27 mouse cellular contexts compared by ENCODE assay signal in the genomic region with DNA sequence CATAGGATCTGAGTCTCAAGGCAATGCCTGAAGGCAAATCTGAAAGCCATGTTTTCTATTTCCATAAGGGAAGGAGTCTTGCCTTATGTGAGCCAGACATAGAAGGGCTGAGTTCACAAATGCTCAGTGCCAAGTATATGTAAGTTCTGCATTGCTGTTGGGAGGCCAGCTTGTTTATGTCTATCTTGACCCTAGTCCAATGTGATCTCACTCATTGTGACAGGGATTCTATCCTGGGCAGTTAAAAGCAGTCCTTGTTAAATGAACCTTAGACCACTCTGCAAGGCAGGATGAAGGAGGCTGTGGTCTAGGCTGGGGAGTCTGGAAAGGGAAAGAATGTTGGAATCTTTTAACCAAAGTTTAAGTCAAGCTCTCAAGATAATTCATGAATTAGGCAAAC. TPM values are rescaled to one million over a fixed set of nuclear protein-coding genes. Genes with fewer than 3 reads are reported as not detected.
DNase-seq lines count a peak whose midpoint lies in the region; ATAC-seq and TF ChIP-seq lines count a peak whose summit lies in the region.
"Had no signal": no experiment of that assay in that cellular context is flagged by ENCODE, and none has a peak within 500 bp of the region (broad histone marks: within the 10 kb centered on the region; RNA-seq: fewer than 3 reads in every experiment).

No protein-coding gene starts in this region.

- no peak overlapping the region for H3K9ac ChIP-seq in embryonic facial prominence, embryonic 13.5 days
- no peak overlapping the region for H3K9ac ChIP-seq in kidney, embryonic 15.5 days
- H3K9ac ChIP-seq in lung, embryonic 14.5 days = no peak overlapping the region
- H3K9ac ChIP-seq in stomach, embryonic 16.5 days (ENCODE audit: low read length) = no peak overlapping the region
- H3K9ac ChIP-seq in stomach, postnatal 0 days (ENCODE audit: low read length) = no peak overlapping the region
- H3K9ac ChIP-seq: forebrain, embryonic 12.5 days; forebrain, embryonic 15.5 days; heart, embryonic 12.5 days; heart, embryonic 15.5 days; hindbrain, embryonic 13.5 days had no signal

- no peak overlapping the region for H3K4me2 ChIP-seq in embryonic facial prominence, embryonic 13.5 days
- H3K4me2 ChIP-seq in kidney, embryonic 15.5 days = no peak overlapping the region
- no peak overlapping the region for H3K4me2 ChIP-seq in lung, embryonic 14.5 days
- H3K4me2 ChIP-seq in stomach, embryonic 16.5 days (ENCODE audit: low read depth, low read length) = no peak overlapping the region
- no peak overlapping the region for H3K4me2 ChIP-seq in stomach, postnatal 0 days (replicated peaks; ENCODE audit: low read depth)
- H3K4me2 ChIP-seq: forebrain, embryonic 12.5 days; forebrain, embryonic 15.5 days; heart, embryonic 12.5 days; heart, embryonic 15.5 days; hindbrain, embryonic 13.5 days had no signal

- no peaks in the 10 kb centered on the region for H3K4me1 ChIP-seq in embryonic facial prominence, embryonic 13.5 days
- H3K4me1 ChIP-seq in embryonic facial prominence, embryonic 10.5 days = no peaks in the 10 kb centered on the region
- H3K4me1 ChIP-seq in kidney, embryonic 15.5 days = no peaks in the 10 kb centered on the region
- no peaks in the 10 kb centered on the region for H3K4me1 ChIP-seq in lung, embryonic 14.5 days (ENCODE audit: insufficient read depth)
- H3K4me1 ChIP-seq in stomach, embryonic 16.5 days (ENCODE audit: control insufficient read depth, insufficient read depth, low read length) = no peaks in the 10 kb centered on the region
- no peaks in the 10 kb centered on the region for H3K4me1 ChIP-seq in stomach, postnatal 0 days (replicated peaks; ENCODE audit: control insufficient read depth, insufficient read depth)
- H3K4me1 ChIP-seq: forebrain, embryonic 12.5 days; forebrain, embryonic 15.5 days; heart, embryonic 12.5 days; heart, embryonic 15.5 days; hindbrain, embryonic 10.5 days; hindbrain, embryonic 13.5 days had no signal

- H3K9me3 ChIP-seq in embryonic facial prominence, embryonic 13.5 days = no peaks in the 10 kb centered on the region
- no peaks in the 10 kb centered on the region for H3K9me3 ChIP-seq in embryonic facial prominence, embryonic 10.5 days
- no peaks in the 10 kb centered on the region for H3K9me3 ChIP-seq in kidney, embryonic 15.5 days (replicated peaks)
- no peaks in the 10 kb centered on the region for H3K9me3 ChIP-seq in lung, embryonic 14.5 days (ENCODE audit: low read depth, low read length)
- H3K9me3 ChIP-seq in stomach, embryonic 16.5 days (replicated peaks; ENCODE audit: control insufficient read depth, low read length) = no peaks in the 10 kb centered on the region
- H3K9me3 ChIP-seq in stomach, postnatal 0 days (ENCODE audit: control insufficient read depth, low read length) = no peaks in the 10 kb centered on the region
- H3K9me3 ChIP-seq: forebrain, embryonic 12.5 days; forebrain, embryonic 15.5 days; heart, embryonic 12.5 days; heart, embryonic 15.5 days; hindbrain, embryonic 10.5 days; hindbrain, embryonic 13.5 days had no signal

- no peaks in the 10 kb centered on the region for H3K27me3 ChIP-seq in embryonic facial prominence, embryonic 13.5 days
- no peaks in the 10 kb centered on the region for H3K27me3 ChIP-seq in embryonic facial prominence, embryonic 10.5 days (replicated peaks; ENCODE audit: low read depth, poor library complexity, severe bottlenecking)
- H3K27me3 ChIP-seq in kidney, embryonic 15.5 days = no peaks in the 10 kb centered on the region
- no peaks in the 10 kb centered on the region for H3K27me3 ChIP-seq in lung, embryonic 14.5 days (ENCODE audit: insufficient read depth, low read length)
- no peaks in the 10 kb centered on the region for H3K27me3 ChIP-seq in stomach, embryonic 16.5 days (ENCODE audit: control insufficient read depth, insufficient read depth, low read length)
- no peaks in the 10 kb centered on the region for H3K27me3 ChIP-seq in stomach, postnatal 0 days (ENCODE audit: control insufficient read depth, insufficient read depth, low read length)
- H3K27me3 ChIP-seq: forebrain, embryonic 12.5 days; forebrain, embryonic 15.5 days; heart, embryonic 12.5 days; heart, embryonic 15.5 days; hindbrain, embryonic 13.5 days had no signal

- no peak for ATAC-seq in embryonic facial prominence, embryonic 13.5 days (ENCODE audit: insufficient number of reproducible peaks, insufficient read depth, low FRiP score, low TSS enrichment, low read depth)
- ATAC-seq in kidney, embryonic 15.5 days (replicated peaks; ENCODE audit: low FRiP score) = 0 out of 2 replicates have a peak, but pooled peaks have one; percentile 18
- peak; percentile 35; the same call in 1 of the 2 replicates for ATAC-seq in lung, embryonic 14.5 days (ENCODE audit: insufficient read depth)
- ATAC-seq in stomach, embryonic 16.5 days (ENCODE audit: insufficient read depth, low FRiP score) = peak; percentile 71; the same call in 1 of the 2 replicates
- no peak for ATAC-seq in stomach, postnatal 0 days (ENCODE audit: low FRiP score, low TSS enrichment)
- ATAC-seq: activated CD4-positive, CD25-positive, alpha-beta regulatory T cell, adult 4 months; forebrain, embryonic 15.5 days; hindbrain, embryonic 16.5 days had no signal

- no peak for TF ChIP-seq EP300 in stomach, postnatal 0 days (optimal IDR thresholded peaks at IDR 0.05)

- no peak for TF ChIP-seq CTCF in lung, embryonic 14.5 days (IDR thresholded peaks at IDR 0.05; ENCODE audit: low read depth)
- TF ChIP-seq CTCF in stomach, postnatal 0 days (IDR thresholded peaks at IDR 0.05; ENCODE audit: low read depth) = no peak

- DNase-seq in embryonic facial prominence, embryonic 10.5 days (ENCODE audit: low spot score) = no peak
- no peak for DNase-seq in kidney, adult 9 months
- peak; percentile 33 for DNase-seq in lung, embryonic 14.5 days
- DNase-seq in lung, postnatal 14 days = no peak
- no peak for DNase-seq in stomach, postnatal 0 days (ENCODE audit: low spot score)
- DNase-seq: adrenal gland, adult 8-10 months; adrenal gland, postnatal 25 days; cerebellum, adult 11-12 months; cerebellum, adult 8-10 months; cerebellum, postnatal 10 days; cerebellum, postnatal 36 days; embryo, embryonic 11 days; gastrocnemius, postnatal 36 days; heart, postnatal 10 days; heart, postnatal 36 days had no signal

- H3K36me3 ChIP-seq in embryonic facial prominence, embryonic 13.5 days = no peaks in the 10 kb centered on the region
- H3K36me3 ChIP-seq in embryonic facial prominence, embryonic 10.5 days (replicated peaks) = no peaks in the 10 kb centered on the region
- H3K36me3 ChIP-seq in kidney, embryonic 15.5 days = no peaks in the 10 kb centered on the region
- no peaks in the 10 kb centered on the region for H3K36me3 ChIP-seq in lung, embryonic 14.5 days (ENCODE audit: insufficient read depth)
- no peaks in the 10 kb centered on the region for H3K36me3 ChIP-seq in stomach, embryonic 16.5 days (ENCODE audit: control insufficient read depth, insufficient read depth, low read length)
- no peaks in the 10 kb centered on the region for H3K36me3 ChIP-seq in stomach, postnatal 0 days (ENCODE audit: control insufficient read depth, insufficient read depth, low read length)
- H3K36me3 ChIP-seq: forebrain, embryonic 12.5 days; forebrain, embryonic 15.5 days; heart, embryonic 12.5 days; heart, embryonic 15.5 days; hindbrain, embryonic 10.5 days; hindbrain, embryonic 13.5 days had no signal

- H3K27ac ChIP-seq in embryonic facial prominence, embryonic 13.5 days = peak overlapping the region; percentile 39; the same call in 1 of the 2 replicates
- no peak overlapping the region for H3K27ac ChIP-seq in embryonic facial prominence, embryonic 10.5 days (replicated peaks)
- H3K27ac ChIP-seq in kidney, embryonic 15.5 days = no peak overlapping the region
- no peak overlapping the region for H3K27ac ChIP-seq in lung, embryonic 14.5 days (ENCODE audit: low read depth)
- H3K27ac ChIP-seq in stomach, embryonic 16.5 days (ENCODE audit: low read length) = peak overlapping the region; percentile 51; the same call in 1 of the 2 replicates
- H3K27ac ChIP-seq in stomach, postnatal 0 days (replicated peaks) = no peak overlapping the region
- H3K27ac ChIP-seq: forebrain, embryonic 12.5 days; forebrain, embryonic 15.5 days; heart, embryonic 15.5 days; hindbrain, embryonic 10.5 days; hindbrain, embryonic 13.5 days had no signal

- no peak overlapping the region for H3K4me3 ChIP-seq in embryonic facial prominence, embryonic 13.5 days
- no peak overlapping the region for H3K4me3 ChIP-seq in embryonic facial prominence, embryonic 10.5 days
- no peak overlapping the region for H3K4me3 ChIP-seq in kidney, embryonic 15.5 days (replicated peaks)
- H3K4me3 ChIP-seq in lung, embryonic 14.5 days (ENCODE audit: low read depth, low read length) = no peak overlapping the region
- no peak overlapping the region for H3K4me3 ChIP-seq in stomach, embryonic 16.5 days (replicated peaks; ENCODE audit: low read length)
- H3K4me3 ChIP-seq in stomach, postnatal 0 days (ENCODE audit: low read depth, low read length) = no peak overlapping the region
- H3K4me3 ChIP-seq: erythroblast, embryonic 14.5 days; forebrain, embryonic 12.5 days; forebrain, embryonic 15.5 days; heart, embryonic 12.5 days; heart, embryonic 15.5 days; hindbrain, embryonic 10.5 days; hindbrain, embryonic 13.5 days had no signal

RNA-seq across cellular contexts. Expression of a gene that starts 45.8 kb away (rescaled TPM):
- polyA plus RNA-seq in embryonic facial prominence, embryonic 13.5 days (2015; fragmentation: Nextera tagmentation; extraction: Ambion mirVana) = 66.1 and 82.2 TPM in 2 replicates
- 1.7 and 4.7 TPM in 2 replicates for polyA plus RNA-seq in embryonic facial prominence, embryonic 10.5 days (2016; fragmentation: Nextera tagmentation; extraction: Ambion mirVana)
- 23.2 and 24.0 TPM in 2 replicates for polyA plus RNA-seq in kidney, embryonic 15.5 days (2015; fragmentation: Nextera tagmentation; extraction: Ambion mirVana)
- 33.5 and 36.2 TPM in 2 replicates for polyA plus RNA-seq in lung, embryonic 14.5 days (2014; fragmentation: Nextera tagmentation; extraction: Ambion mirVana)
- polyA plus RNA-seq in stomach, embryonic 16.5 days (2015; fragmentation: Nextera tagmentation; extraction: Ambion mirVana) = 58.1 and 58.4 TPM in 2 replicates
- 42.3 and 47.2 TPM in 2 replicates for polyA plus RNA-seq in stomach, postnatal 0 days (2015; fragmentation: Nextera tagmentation; extraction: Ambion mirVana)
- polyA plus RNA-seq: activated CD4-positive, CD25-positive, alpha-beta regulatory T cell, adult 4 months; erythroblast, embryonic 14.5 days had no signal

Comparison
In these comparisons a context has a peak if more than half of its experiments do, and no peak if none do; other contexts are left out.
1. ATAC-seq: peak in kidney, embryonic 15.5 days (single experiment), lung, embryonic 14.5 days (single experiment) and stomach, embryonic 16.5 days (single experiment); none in embryonic facial prominence, embryonic 13.5 days (single experiment) and stomach, postnatal 0 days (single experiment).
2. H3K27ac ChIP-seq: peak in embryonic facial prominence, embryonic 13.5 days (single experiment) and stomach, embryonic 16.5 days (single experiment); none in embryonic facial prominence, embryonic 10.5 days (single experiment), kidney, embryonic 15.5 days (single experiment), lung, embryonic 14.5 days (single experiment) and stomach, postnatal 0 days (single experiment).